Mouse (Mus musculus) granulocyte monocyte progenitor cell, adult 5-6 weeks (primary cell): ENCODE data around the gene Cmtm3. TPM values are rescaled to one million over a fixed set of nuclear protein-coding genes. Genes with fewer than 3 reads are reported as not detected.
"Not testable (repeated sequence)": the region's sequence is repeated elsewhere in the genome, so short reads cannot be mapped to it uniquely, and the experiment has no call there.

Source experiments
- ATAC-seq: replicated peaks from 2 replicates; pipeline ENCODE4 v1.8.0; 2016; ENCODE audit warnings: mild to moderate bottlenecking, moderate TSS enrichment, inconsistent platforms; ENCODE audit not compliant: poor library complexity, severe bottlenecking
- total RNA-seq, 2 experiments: library from RNA; stranded (forward) in 1 of 2; stranded (reverse) in 1 of 2; fragments of 200-712, 200-1000 nt in 1 of 2; fragments of >200 nt in 1 of 2; fragmentation: Nextera tagmentation in 1 of 2; gene quantifications; 2 replicates each; pipeline ENCODE4 v1.2.3; 2014 to 2017

Gene Cmtm3
- total RNA-seq (2014; fragmentation: Nextera tagmentation): 37.4 and 54.3 TPM in 2 replicates
- 16.2 and 18.6 TPM in 2 replicates for total RNA-seq (2017)

DNA sequence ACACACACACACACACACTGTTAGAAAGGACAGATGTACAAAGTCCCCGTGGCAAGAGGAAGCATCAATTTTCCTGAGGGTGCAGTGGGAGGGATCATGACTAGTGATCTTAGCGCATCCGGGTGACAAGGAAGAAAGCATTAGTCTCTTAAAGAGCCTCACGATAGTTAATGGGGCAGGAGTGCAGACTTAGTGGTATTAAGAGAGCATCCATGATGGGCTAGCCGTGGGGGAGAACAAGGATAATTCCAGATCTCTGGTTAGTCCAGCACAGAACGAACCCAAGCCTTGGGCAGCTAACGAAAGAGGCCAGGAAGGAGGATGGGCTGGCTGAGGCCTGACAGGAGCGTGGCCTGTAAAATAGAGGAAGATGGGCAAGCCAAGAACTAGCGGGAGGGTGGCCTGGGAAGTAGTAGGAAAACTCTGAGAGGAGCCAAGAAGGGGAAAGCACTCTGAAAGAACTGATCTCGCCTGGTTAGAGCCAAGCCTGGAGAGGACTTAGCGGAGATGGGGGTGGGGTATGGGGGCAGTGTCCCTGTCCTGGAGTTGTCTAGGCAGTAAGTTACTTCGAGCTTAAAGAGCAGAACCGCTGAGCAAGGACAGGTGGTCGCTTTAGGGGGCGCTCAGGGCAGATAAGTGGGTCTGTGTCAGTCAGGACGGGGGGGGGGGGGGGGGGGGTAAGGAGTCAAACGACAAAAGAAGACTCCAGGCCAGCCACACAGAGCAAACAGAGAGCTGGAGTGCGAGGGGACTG, at the start of gene Cmtm3:
Gene Cmtm3, plus strand, starts transcription at position 182 of the 754 bp plus-strand sequence.
- no peak for ATAC-seq

DNA sequence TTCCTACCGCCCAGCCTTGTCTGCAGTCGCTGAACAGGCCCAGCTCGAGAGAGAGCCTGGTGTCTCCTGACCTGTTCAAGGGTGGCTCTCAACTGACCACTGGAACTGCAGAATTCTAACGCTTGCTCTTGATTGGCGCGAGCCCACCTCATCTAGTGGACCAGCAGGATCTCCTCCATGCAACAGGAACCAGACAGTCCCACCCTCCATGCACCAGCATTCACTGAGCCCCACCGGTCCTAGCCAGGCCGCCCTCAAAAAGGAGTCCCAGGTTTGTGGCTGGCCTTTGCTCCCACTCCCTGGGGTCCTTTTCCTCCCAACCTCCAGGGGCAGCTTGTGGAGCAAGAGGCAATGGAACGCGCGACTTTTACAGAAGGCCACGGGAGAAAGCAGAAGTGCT, 46.1 kb upstream of the Cmtm3 start, which contains the start of gene Cmtm2a:
Gene Cmtm2a, minus strand, starts transcription at position 101 of the 400 bp plus-strand sequence.
- not testable (repeated sequence) for ATAC-seq

DNA sequence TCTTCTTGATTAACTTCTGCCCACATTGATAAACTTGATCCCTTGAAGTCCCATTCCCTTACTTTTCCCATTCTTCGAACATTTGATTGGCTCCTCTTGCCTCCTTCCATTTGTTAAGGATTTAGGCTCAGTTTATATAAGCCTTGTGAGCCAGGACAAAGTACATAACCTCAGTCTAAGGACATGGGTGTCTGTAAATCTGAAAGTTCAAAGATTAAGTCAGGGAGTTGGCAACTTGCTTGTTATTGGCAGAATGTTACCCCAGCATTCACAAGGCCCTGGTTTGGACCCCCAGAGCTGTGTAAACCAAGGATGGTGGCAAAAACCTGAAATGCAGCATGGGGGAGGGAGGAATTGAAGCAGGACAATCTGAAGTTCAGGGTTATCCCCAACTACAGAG, 44.8 kb upstream of the Cmtm3 start:
- no peak for ATAC-seq

DNA sequence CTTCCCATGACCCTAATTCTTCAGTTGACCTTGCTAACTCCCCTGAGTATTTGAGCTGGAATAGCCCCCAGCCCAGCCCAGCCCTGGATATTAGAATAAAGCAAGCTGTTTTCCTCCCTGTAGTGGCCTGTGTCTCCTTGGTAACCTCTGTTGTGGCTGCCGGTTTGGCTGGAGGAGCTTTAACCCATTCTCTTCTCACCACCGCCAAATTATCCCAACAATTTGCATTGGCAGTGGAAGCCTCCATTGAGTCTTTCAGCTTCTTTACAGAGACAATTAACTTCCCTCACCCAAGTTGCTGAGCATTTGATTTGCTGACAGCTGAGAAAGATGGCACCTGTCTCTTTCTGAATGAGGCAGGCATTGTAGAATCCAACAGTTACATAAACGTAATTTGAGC, 37.6 kb upstream of the Cmtm3 start:
- ATAC-seq: not testable (repeated sequence)

DNA sequence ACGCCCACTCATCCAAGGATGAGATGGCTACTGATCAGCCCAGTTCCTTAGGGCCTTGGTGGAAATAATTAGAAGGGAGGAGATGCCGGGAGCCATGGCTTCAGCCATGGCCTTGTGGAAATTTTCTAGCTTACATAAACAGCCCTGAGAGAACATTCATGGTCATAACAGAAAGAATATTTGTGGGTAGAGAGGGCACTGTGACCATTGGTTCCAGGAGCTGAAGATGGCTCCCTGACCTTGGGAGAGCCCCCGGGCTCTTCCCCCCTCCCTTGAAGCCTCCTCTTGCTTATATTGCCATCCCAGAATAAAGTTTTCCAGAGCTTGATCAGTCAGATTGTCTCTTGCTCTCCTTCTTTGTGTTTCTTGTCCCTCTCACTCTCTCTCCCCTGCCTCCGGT, 36.7 kb upstream of the Cmtm3 start:
- not testable (repeated sequence) for ATAC-seq

DNA sequence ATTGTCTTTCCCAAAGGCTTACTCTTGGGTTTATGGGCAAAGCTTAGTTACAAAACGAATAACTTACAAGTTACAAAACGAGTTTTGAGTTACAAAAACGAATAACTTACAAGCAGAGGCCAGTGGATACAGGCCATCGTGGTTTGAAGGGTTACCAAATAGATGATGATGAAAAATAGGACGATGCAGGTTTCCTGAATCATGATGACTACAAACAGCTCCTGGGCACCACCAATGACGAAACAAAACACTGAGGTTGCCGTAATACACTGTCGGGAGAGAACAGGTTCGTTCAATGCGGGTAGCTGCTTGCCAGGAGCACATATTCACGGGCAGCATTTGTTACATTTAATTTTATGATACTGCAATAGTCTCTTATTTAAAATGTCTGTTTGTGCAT, 34.2 kb upstream of the Cmtm3 start:
- peak; percentile 59 for ATAC-seq

DNA sequence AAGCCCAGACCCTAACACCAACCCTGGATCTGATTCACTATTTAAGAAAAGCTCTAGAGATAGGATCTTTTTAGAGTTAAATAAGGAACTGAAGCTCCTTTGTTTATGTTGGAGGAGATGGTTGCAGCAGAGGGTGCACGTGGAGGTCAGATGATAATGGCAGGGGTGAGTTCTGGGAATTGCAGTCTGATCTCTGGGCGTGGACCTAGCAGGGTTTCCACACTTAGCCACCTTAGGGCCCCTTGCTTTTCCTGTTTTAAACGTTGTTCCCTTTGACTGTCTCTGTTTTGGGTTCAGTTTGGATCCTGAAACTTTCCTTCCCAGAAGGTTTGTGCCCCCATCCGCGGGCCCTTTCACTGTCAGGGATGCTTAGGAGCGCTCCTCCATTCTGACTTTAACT, 30.9 kb upstream of the Cmtm3 start:
- not testable (repeated sequence) for ATAC-seq

DNA sequence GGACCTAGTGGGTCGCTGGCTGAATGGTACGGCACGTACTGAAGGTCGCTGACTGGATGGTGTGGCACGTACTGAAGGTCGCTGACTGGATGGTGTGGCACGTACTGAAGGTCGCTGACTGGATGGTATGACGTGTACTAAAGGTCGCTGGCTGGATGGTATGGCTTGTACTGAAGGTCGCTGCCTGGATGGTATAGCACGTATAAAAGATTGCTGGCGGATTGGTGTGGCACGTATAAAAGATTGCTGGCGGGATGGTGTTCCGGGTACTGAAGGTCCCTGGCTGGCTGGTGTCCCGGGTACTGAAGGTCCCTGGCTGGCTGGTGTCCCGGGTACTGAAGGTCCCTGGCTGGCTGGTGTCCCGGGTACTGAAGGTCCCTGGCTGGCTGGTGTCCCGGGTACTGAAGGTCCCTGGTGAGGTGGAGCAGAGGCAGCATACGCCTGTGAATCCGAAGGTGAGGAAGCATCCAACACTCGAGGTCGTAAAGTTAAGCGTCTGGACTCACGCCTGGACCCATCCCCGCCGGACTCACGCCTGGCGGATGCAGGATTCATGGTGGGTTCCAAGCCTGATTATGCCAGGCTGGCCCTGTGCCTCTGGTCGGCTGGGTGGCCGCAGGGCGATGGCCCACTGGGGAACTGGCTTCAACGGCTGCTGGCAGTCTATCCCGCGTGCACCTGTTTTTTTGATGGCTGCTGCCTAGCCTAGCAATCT, 29.6 kb upstream of the Cmtm3 start, which contains the start of the genes Gm45711 and Cmtm1:
Gene Gm45711, minus strand, starts transcription at position 641 of the 715 bp plus-strand sequence.
Gene Cmtm1, minus strand, starts transcription at position 705 of the 715 bp plus-strand sequence.
- ATAC-seq: not testable (repeated sequence)

DNA sequence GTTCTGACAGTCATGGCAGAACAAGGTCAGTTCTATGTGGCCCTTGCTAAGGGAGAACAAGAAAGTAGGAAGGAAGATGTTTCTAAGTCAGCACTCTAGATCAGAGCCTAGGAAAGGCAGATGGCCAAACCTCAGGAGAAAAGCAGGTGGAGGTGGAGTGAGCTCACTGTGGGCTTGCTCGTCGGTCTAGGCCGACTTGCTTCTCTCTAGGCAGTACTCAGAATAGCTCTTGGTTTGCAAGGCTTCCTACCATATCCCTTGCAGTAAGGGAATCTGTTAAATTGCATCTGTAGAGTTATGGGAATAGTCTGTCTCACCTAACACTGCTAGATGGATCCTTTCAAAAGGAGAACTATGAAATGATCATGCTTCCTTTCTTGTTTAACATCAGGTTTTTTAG, 27.2 kb upstream of the Cmtm3 start:
- not testable (repeated sequence) for ATAC-seq

DNA sequence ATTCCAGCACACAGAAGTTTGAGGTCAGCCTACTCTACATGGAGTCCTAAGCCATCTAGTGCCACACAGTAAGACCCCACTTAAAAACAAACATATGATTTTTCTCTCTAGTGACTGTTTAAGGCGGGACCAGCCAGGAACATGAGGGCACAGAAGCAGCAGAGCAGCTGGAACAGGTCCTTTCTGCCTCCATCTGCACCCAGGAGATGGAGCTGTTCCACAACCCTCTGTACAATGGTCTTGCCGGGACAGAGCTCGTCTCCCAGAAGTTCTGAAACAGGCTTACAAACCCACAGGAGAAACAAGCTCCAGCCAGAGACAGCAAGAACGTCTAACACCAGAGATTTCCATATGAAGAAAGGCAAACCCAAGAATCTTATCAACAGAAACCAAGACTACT, 25.9 kb upstream of the Cmtm3 start:
- ATAC-seq: no peak

DNA sequence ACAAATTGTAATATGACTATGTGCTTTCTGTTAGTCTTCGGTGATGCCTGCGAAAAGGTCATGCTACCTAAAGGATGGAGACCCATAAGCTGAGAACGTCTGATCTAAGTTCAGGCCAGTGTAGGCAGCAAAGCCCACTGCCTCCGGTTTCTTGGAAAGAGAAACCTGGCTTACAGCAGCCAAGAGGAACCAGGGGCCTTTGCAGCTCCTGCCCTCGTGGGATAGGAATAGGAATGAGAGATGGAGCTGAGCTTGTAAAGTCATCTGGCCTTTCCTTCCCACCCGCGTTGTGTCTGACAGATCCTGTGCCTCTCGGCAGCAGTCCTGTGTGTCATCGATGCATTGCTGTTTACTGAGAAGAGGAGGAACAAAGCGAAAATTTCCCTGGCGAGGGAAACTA, 17.9 kb upstream of the Cmtm3 start, which contains the start of gene Gm11020:
Gene Gm11020, plus strand, starts transcription at position 301 of the 400 bp plus-strand sequence.
- not testable (repeated sequence) for ATAC-seq

DNA sequence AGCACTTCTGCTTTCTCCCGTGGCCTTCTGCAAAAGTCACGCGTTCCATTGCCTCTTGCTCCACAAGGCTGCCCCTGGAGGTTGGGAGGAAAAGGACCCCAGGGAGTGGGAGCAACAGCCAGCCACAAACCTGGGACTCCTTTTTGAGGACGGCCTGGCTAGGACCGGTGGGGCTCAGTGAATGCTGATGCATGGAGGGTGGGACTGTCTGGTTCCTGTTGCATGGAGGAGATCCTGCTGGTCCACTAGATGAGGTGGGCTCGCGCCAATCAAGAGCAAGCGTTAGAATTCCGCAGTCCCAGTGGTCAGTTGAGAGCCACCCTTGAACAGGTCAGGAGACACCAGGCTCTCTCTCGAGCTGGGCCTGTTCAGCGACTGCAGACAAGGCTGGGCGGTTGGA, 17.3 kb upstream of the Cmtm3 start, which contains the start of gene Cmtm2b:
Gene Cmtm2b, plus strand, starts transcription at position 301 of the 400 bp plus-strand sequence.
- ATAC-seq: not testable (repeated sequence)

DNA sequence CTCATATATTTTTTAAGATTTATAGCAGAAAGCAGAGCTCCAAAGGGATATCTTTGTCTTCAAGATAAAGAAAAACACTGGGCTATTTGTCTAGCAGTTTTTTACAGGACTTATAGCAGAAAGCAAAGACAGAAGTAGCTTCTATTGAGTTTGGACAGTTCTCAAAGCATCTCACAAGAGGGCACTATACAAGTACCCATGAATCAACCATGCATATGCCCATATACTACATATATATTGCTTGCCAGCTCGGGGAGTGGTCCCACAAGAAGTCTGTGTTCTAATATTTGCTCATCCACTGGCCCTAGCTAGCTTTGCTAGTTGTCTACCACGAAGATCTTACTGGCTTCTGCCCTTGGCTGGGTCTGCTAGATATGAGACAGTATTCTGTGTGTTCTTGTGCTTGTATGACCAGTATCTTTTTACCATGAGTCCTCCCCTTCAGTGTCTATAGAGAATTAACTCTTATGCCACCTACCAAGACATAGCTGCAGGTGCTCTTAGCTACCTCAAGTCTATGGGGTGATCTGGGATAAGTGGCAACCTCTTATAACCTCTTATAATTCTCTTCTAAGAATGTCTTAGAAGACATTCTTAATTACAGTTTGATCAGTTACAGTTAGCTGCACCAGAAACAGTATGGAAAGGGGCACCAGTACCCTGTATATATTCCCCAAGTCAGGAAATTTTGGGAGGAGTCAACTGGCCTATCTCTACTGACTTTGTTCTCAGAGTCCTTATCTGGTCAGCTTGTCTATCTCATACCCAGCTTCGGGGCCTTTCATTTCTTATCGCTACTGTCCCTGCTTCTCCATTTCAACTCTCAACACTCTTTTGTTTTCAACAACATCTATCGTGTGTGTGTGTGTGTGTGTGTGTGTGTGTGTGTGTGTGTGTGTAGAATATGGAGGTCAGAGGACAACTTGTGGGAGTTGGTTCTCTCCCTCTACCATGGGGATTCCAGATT, 6.3 kb upstream of the Cmtm3 start:
- ATAC-seq: no peak

DNA sequence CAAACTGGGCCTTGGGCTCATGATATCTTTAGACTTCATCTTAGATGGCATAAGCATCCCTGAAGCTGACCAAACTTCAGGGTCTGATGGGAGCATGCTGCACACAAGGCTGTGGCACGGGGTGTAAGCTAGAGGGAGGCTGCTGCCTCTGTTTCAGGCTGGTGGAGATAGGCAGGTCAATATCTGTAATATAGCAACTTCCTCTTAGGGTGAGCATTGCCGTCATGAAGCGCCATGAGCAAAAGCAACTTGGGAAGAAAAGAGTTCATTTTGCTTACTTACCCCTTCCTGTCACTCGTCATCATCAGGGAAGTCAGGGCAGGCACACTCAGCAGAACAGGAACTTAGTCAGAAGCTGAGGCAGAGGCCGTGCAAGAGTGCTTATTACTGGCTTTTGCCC, 5.4 kb upstream of the Cmtm3 start:
- ATAC-seq: peak; percentile 86

DNA sequence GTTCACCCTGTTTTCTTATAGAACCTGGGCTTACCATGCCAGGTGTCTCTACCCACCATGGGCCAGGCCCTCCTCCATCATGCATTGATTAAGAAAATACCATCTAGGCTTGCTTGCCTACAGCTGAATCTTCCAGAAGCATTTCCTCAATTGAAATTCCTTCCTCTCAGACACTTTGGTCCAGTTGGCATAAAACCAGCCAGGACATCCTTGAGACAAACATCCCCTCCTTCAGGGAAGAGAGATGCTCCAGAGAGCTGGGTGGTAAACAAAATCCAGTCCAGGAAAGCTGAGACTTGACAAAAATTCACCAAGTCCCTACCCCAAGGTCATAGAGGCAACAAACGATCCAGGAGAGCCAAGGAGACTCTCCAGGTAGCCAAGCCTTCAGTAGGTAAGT, 5.0 kb upstream of the Cmtm3 start:
- no peak for ATAC-seq

DNA sequence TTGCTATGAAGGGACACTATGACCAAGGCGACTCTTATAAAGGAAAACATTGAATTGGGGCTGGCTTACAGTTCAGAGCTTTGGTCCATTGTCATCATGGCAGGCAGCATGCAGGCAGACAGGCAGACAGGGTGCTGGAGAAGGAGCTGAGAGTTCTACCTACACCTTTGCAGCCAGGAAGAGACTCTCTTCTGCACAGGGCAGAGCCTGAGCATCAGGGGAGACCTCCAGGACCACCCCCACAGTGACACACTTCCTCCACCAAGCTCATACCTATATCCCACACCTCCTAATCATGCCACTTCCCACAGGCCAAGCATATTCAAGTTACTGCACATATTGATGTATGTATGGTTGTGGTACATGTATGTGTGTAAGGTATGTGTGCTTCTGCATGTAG, 2.4 kb upstream of the Cmtm3 start:
- no peak for ATAC-seq

DNA sequence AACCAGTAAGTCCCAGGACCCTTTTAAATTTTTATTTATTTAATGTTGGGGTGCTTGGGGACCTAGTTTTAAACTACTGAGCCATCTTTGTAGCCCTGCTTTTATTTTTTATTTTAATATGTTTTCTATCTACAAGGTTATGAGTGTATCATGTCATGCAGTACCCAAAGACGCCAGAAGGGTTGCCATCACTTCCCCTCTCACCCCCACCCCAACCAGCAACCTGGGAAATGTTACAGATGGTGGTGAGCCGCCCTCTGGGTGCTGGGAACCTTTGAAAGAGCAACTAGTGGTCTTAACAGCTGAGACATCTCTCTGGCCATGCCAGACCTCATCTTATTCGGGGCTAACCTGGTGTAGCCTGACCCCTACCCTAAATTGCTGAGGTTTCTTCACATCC, 1.3 kb upstream of the Cmtm3 start:
- ATAC-seq: no peak

DNA sequence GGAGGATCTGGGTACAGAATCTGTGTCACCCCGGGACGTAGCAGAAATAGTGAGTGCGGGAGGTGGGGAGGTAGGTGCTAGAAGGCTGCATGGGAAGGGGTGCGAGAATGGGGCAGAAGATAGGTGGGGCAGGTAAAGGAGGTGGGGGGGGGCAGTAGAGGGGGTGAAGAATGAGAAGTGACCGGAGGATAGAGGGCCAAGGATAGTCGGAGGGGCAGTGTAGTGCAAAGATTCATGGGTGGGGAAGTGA, 698 bp downstream of the Cmtm3 start:
- ATAC-seq: no peak

DNA sequence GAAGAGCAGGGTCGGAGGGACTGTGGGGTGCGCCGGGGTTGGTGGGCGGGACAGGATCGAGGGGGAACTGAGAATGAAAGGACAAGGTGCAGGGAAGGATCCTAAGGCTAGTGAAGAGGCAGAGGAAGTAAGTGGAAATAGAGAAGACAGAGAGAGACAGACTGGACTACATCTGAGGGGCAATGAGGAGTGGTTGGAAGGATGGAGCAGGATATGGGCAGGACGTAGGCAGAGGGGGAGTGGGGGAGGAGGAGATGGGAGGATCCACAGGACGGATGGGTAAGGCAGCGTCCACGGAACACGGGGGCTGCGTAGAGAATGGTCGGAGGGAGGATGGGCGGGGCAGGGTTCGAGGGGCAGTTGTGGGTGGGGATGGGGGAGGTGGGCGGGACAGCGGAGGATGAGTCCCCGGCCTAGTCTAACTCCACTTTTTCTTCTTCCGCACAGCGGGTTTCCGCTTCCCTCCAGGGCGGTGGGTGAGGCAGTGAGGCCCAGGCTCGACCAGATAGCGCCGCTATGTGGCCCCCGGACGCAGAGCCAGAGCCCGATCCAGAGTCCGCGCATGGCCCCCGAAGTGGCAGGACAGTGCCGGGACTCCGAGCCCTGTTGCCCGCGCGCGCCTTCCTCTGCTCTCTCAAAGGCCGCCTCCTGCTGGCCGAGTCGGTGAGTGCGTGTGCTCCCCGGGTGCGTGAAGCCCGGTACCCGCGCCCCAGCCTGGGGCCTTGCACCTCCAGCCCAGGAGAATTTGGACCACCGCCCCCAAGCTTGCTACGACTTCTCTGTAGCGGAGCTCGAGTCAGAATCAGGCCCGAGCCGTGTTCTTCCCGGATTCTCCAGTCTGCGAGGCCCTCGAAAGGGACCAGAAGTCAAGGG, 1.3 kb downstream of the Cmtm3 start:
- peak; percentile 58 for ATAC-seq
